Mouse (Mus musculus) MEL (cell line): ENCODE data around the gene Olfr742. TPM values are rescaled to one million over a fixed set of nuclear protein-coding genes. Genes with fewer than 3 reads are reported as not detected.

ENCODE experiments used
- DNase-seq: peaks from one replicate; pipeline ENCODE4 v3.0.0; 2011; ENCODE audit warnings: low read depth, low spot score
- H3K27ac ChIP-seq: 2 replicates; pipeline ENCODE4 v1.5.1; 2012; ENCODE audit warnings: low read depth, mild to moderate bottlenecking, control low read depth, low read length, moderate library complexity; ENCODE audit not compliant: control insufficient read depth
- H3K27me3 ChIP-seq, 2 experiments: fragments of 150-350 bp in 1 of 2; sonication (generic) in 1 of 2; 2 replicates each; pipeline ENCODE4 v1.6.1; 2012; ENCODE audit warnings: low read length in 2 of 2, mild to moderate bottlenecking in 2 of 2, improper control_type of control experiment in 1 of 2, moderate library complexity in 1 of 2; ENCODE audit not compliant: insufficient read depth in 2 of 2, control insufficient read depth in 1 of 2
- H3K36me3 ChIP-seq, 2 experiments: 2 replicates each; pipeline ENCODE4 v1.6.1; 2012 to 2014; ENCODE audit warnings: low read length in 2 of 2, improper control_type of control experiment in 1 of 2, inconsistent platforms in 1 of 2, mild to moderate bottlenecking in 1 of 2; ENCODE audit not compliant: insufficient read depth in 2 of 2, control insufficient read depth in 1 of 2
- H3K4me1 ChIP-seq, 2 experiments: fragments of 150-350 bp in 1 of 2; sonication (generic) in 1 of 2; 2 replicates each; pipeline ENCODE4 v1.6.1; 2012; ENCODE audit warnings: low read length in 2 of 2, improper control_type of control experiment in 1 of 2, mild to moderate bottlenecking in 1 of 2; ENCODE audit not compliant: insufficient read depth in 2 of 2, control insufficient read depth in 1 of 2
- H3K4me3 ChIP-seq, 2 experiments: fragments of 150-350 bp in 1 of 2; sonication (generic) in 1 of 2; 2 replicates each; pipeline ENCODE4 v1.5.1; 2012; ENCODE audit warnings: low read depth in 2 of 2, low read length in 2 of 2, mild to moderate bottlenecking in 2 of 2, moderate library complexity in 2 of 2, control low read depth in 1 of 2, improper control_type of control experiment in 1 of 2; ENCODE audit not compliant: control insufficient read depth in 1 of 2, insufficient read depth in 1 of 2
- H3K79me2 ChIP-seq: 2 replicates; pipeline ENCODE4 v1.6.1; 2012; ENCODE audit warnings: mild to moderate bottlenecking, low read length, moderate library complexity; ENCODE audit not compliant: control insufficient read depth, poor library complexity, insufficient read depth
- H3K9ac ChIP-seq: 2 replicates; pipeline ENCODE4 v1.6.1; 2012; ENCODE audit warnings: low read depth, mild to moderate bottlenecking, control low read depth, low read length, moderate library complexity; ENCODE audit not compliant: control insufficient read depth, poor library complexity, severe bottlenecking
- H3K9me3 ChIP-seq: fragments of 150-350 bp; sonication (generic); replicated peaks from 2 replicates; pipeline ENCODE4 v1.6.1; 2012; ENCODE audit warnings: mild to moderate bottlenecking, low read length, improper control_type of control experiment, moderate library complexity; ENCODE audit not compliant: insufficient read depth
- E2F4 ChIP-seq: IDR thresholded peaks from 2 replicates; pipeline ENCODE4 v1.6.1; 2011; ENCODE audit warnings: low read depth, low read length, improper control_type of control experiment, borderline replicate concordance
- ETS1 ChIP-seq: IDR thresholded peaks from 2 replicates; pipeline ENCODE4 v1.6.1; 2012; ENCODE audit warnings: low read depth, mild to moderate bottlenecking, inconsistent platforms, low read length, improper control_type of control experiment, moderate library complexity
- MAFK ChIP-seq: IDR thresholded peaks from 2 replicates; pipeline ENCODE4 v1.6.1; 2011; ENCODE audit warnings: low read depth, mild to moderate bottlenecking, low read length, improper control_type of control experiment, borderline replicate concordance
- MYB ChIP-seq: IDR thresholded peaks from 2 replicates; pipeline ENCODE4 v1.6.1; 2011; ENCODE audit warnings: mild to moderate bottlenecking, low read depth, low read length, improper control_type of control experiment
- POLR2AphosphoS5 ChIP-seq: IDR thresholded peaks from 2 replicates; pipeline ENCODE4 v1.6.1; 2012; ENCODE audit warnings: low read depth, borderline replicate concordance, mild to moderate bottlenecking, inconsistent platforms, low read length, moderate library complexity, mixed read lengths
- RCOR1 ChIP-seq: IDR thresholded peaks from 2 replicates; pipeline ENCODE4 v1.6.1; 2012; ENCODE audit warnings: low read depth, mild to moderate bottlenecking, inconsistent platforms, low read length, improper control_type of control experiment
- TAL1 ChIP-seq: IDR thresholded peaks from 2 replicates; pipeline ENCODE4 v1.6.1; 2012; ENCODE audit warnings: mild to moderate bottlenecking, inconsistent platforms, low read length, moderate library complexity, mixed read lengths
- TCF12 ChIP-seq: IDR thresholded peaks from 2 replicates; pipeline ENCODE4 v1.6.1; 2014; ENCODE audit warnings: low read depth, mild to moderate bottlenecking, inconsistent platforms, low read length, improper control_type of control experiment, moderate library complexity
- UBTF ChIP-seq: IDR thresholded peaks from 2 replicates; pipeline ENCODE4 v1.6.1; 2012; ENCODE audit warnings: low read depth, mild to moderate bottlenecking, inconsistent platforms, low read length, improper control_type of control experiment, moderate library complexity, borderline replicate concordance; ENCODE audit not compliant: insufficient read depth
- USF2 ChIP-seq, 2 experiments: IDR thresholded peaks; 2 replicates each; pipeline ENCODE4 v1.6.1; 2011 to 2012; ENCODE audit warnings: improper control_type of control experiment in 2 of 2, low read length in 2 of 2, borderline replicate concordance in 1 of 2, inconsistent platforms in 1 of 2, low read depth in 1 of 2, mild to moderate bottlenecking in 1 of 2; ENCODE audit not compliant: insufficient read depth in 1 of 2
- polyA plus RNA-seq, 2 experiments: library from polyadenylated mRNA; stranded (reverse) in 1 of 2; unstranded in 1 of 2; fragments of >175 nt in 1 of 2; fragments of >200 nt in 1 of 2; gene quantifications; 2 replicates each; pipeline versions ENCODE4 v1.2.1 to v1.2.4; 2012; ENCODE audit warnings: low replicate concordance in 2 of 2, low read depth in 1 of 2; ENCODE audit not compliant: insufficient read length in 2 of 2, insufficient read depth in 1 of 2, missing spikeins in 1 of 2
- total RNA-seq: library from RNA; depleted of rRNA; stranded (reverse); fragments of 300-350 nt; gene quantifications from 2 replicates; pipeline ENCODE4 v1.2.3, GENCODE M21; 2012; rRNA removed

Olfr742 gene
- total RNA-seq (not detected in 2 replicates), polyA plus RNA-seq (not detected)

GRCm38 (mm10) chr14:50503300-50503699, at the start of gene Olfr742:
Gene Olfr742, plus strand, starts transcription at chr14:50503600.
- no peak within 1 kb of the TSS for H3K4me3 ChIP-seq
- no peak for DNase-seq
- H3K27ac ChIP-seq, result no peak within 1 kb of the TSS
- no peaks in the 10 kb centered on the region for H3K4me1 ChIP-seq
- no peak within 1 kb of the TSS for H3K9ac ChIP-seq
- no peaks in the 10 kb centered on the region for H3K9me3 ChIP-seq
- H3K27me3 ChIP-seq, result no peaks in the 10 kb centered on the region
- no peaks in the 10 kb centered on the region for H3K36me3 ChIP-seq
- H3K79me2 ChIP-seq, result no peaks in the 10 kb centered on the region
- TF ChIP-seq ETS1, result no peak

- no peak for DNase-seq
Measured at GRCm38 (mm10) chr14:50472438-50472837, 31.0 kb upstream of the Olfr742 start, which contains the start of gene Olfr741. Gene Olfr741, plus strand, starts transcription at chr14:50472738.

GRCm38 (mm10) chr14:50478406-50478805, 25.0 kb upstream of the Olfr742 start:
- no peaks in the 10 kb centered on the region for H3K36me3 ChIP-seq
- H3K9ac ChIP-seq, result no peak overlapping the region
- H3K27ac ChIP-seq, result no peak overlapping the region
- no peaks in the 10 kb centered on the region for H3K27me3 ChIP-seq
- TF ChIP-seq E2F4 (no peak), UBTF (no peak), MAFK (no peak), USF2 (IDR thresholded peaks at IDR 0.05; ENCODE audit: borderline replicate concordance in 1 of 2, insufficient read depth in 1 of 2, low read depth in 1 of 2, low read length in 2 of 2) (no peak), MYB (no peak), TAL1 (no peak), ETS1 (no peak), POLR2AphosphoS5 (no peak), RCOR1 (no peak), TCF12 (no peak)
- DNase-seq, result no peak
- no peaks in the 10 kb centered on the region for H3K9me3 ChIP-seq
- H3K79me2 ChIP-seq, result no peaks in the 10 kb centered on the region
- H3K4me1 ChIP-seq, result no peaks in the 10 kb centered on the region
- H3K4me3 ChIP-seq, result no peak overlapping the region

More at GRCm38 (mm10) chr14:50472438-50472837, 31.0 kb upstream of the Olfr742 start, which contains the start of gene Olfr741:
- Histone ChIP-seq H3K9ac (no peak within 1 kb of the TSS), H3K4me1 (no peaks in the 10 kb centered on the region), H3K27me3 (no peaks in the 10 kb centered on the region), H3K4me3 (no peak within 1 kb of the TSS), H3K27ac (no peak within 1 kb of the TSS), H3K79me2 (no peaks in the 10 kb centered on the region), H3K36me3 (no peaks in the 10 kb centered on the region), H3K9me3 (no peaks in the 10 kb centered on the region)
- no peak for TF ChIP-seq TCF12
